Mouse (Mus musculus) bone marrow macrophage, adult 2 months (primary cell): ENCODE results near the gene Gm15737.

ENCODE experiments used
- CTCF ChIP-seq: IDR thresholded peaks from 2 replicates; pipeline ENCODE4 v1.5.1; 2012; ENCODE audit warnings: low read depth, mild to moderate bottlenecking, low read length, moderate library complexity
- POLR2A ChIP-seq: IDR thresholded peaks from 2 replicates; pipeline ENCODE4 v1.6.1; 2012; ENCODE audit warnings: mild to moderate bottlenecking, low read depth, low read length, borderline replicate concordance

GRCm38 (mm10) chr6:92872766-92873165, 3.6 kb downstream of the Gm15737 start:
- no peak for TF ChIP-seq POLR2A
- no peak for TF ChIP-seq CTCF
